Mouse (Mus musculus) cerebellum, adult 9-11 months (tissue): Measurements from ENCODE around the gene Tppp2.

Experiments
- DNase-seq: peaks from one replicate; pipeline ENCODE4 v3.0.0; 2022

The Tppp2 gene

DNA sequence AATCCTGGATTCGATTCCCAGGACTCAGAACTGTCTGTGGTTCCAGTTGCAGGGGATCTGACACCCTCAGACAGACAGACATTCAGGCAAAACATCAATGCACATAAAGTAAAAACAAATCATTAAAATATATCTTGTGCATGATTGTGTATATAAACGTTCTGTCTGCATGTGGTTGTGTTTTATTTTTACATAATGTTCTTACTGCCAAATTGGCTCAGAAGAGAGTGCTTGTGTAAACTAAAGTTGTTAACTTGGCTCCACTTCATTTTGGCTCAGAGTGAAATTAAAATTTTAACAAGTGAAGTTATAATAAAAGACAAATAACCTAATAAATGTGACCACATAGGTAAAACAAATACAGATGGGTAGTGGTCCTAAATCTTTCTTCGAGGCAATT is 49.2 kb downstream of the Tppp2 start:
- no peak for DNase-seq
